Mouse (Mus musculus) lung, embryonic 15.5 days (tissue): Measurements from ENCODE around the gene Rnf213. TPM values are rescaled to one million over a fixed set of nuclear protein-coding genes. Genes with fewer than 3 reads are reported as not detected.

Experiments used
- ATAC-seq: fragments of 200-750 bp; cut with Nextera tagmentation; 2 replicates; pipeline ENCODE4 v1.8.0; 2017; ENCODE audit warnings: moderate number of reproducible peaks, borderline replicate concordance; ENCODE audit not compliant: low FRiP score, low TSS enrichment; ENCODE audit errors: extremely low read depth
- H3K27ac ChIP-seq: fragments of 300-500 bp; sonication (generic); 2 replicates; pipeline ENCODE4 v1.5.1; 2015; ENCODE audit warnings: moderate library complexity, mild to moderate bottlenecking, inconsistent platforms
- H3K27me3 ChIP-seq: fragments of 300-500 bp; sonication (generic); 2 replicates; pipeline ENCODE4 v1.6.1; 2015; ENCODE audit warnings: inconsistent platforms
- H3K36me3 ChIP-seq: fragments of 300-500 bp; sonication (generic); 2 replicates; pipeline ENCODE4 v1.6.1; 2015; ENCODE audit warnings: inconsistent platforms
- H3K4me1 ChIP-seq: fragments of 300-500 bp; sonication (generic); 2 replicates; pipeline ENCODE4 v1.6.1; 2015; ENCODE audit warnings: inconsistent platforms
- H3K4me2 ChIP-seq: fragments of 300-500 bp; sonication (generic); 2 replicates; pipeline ENCODE4 v1.6.1; 2015; ENCODE audit warnings: inconsistent platforms, mild to moderate bottlenecking, moderate library complexity
- H3K4me3 ChIP-seq: fragments of 300-500 bp; sonication (generic); 2 replicates; pipeline ENCODE4 v1.5.1; 2015; ENCODE audit warnings: mild to moderate bottlenecking, inconsistent platforms
- H3K9ac ChIP-seq: fragments of 300-500 bp; sonication (generic); 2 replicates; pipeline ENCODE4 v1.6.1; 2015; ENCODE audit warnings: inconsistent platforms
- H3K9me3 ChIP-seq: fragments of 300-500 bp; sonication (generic); 2 replicates; pipeline ENCODE4 v1.6.1; 2016; ENCODE audit warnings: inconsistent platforms
- WGBS: fragments of 180-500 bp; shearing (Covaris S2); methylation state at CpG from one replicate; pipeline ENCODE4 v1.1.7; 2015; 5-methylcytosine and 5-hydroxymethylcytosine counted together
- microRNA counts: library from miRNA; unstranded; fragments of <30 nt; microRNA quantifications from one replicate; lab custom pipeline; 2016
- microRNA-seq: library from miRNA; unstranded; fragments of <30 nt; microRNA quantifications from one replicate; pipeline ENCODE4, GENCODE M21; 2016
- polyA plus RNA-seq: library from polyadenylated mRNA; unstranded; fragments of >200 nt; fragmentation: Nextera tagmentation; extraction: Ambion mirVana; gene quantifications from 2 replicates; pipeline ENCODE4 v1.2.1, GENCODE M21; 2015

Gene Rnf213
- polyA plus RNA-seq, 1 experiment from 2014 or later: 7.6 TPM

DNA sequence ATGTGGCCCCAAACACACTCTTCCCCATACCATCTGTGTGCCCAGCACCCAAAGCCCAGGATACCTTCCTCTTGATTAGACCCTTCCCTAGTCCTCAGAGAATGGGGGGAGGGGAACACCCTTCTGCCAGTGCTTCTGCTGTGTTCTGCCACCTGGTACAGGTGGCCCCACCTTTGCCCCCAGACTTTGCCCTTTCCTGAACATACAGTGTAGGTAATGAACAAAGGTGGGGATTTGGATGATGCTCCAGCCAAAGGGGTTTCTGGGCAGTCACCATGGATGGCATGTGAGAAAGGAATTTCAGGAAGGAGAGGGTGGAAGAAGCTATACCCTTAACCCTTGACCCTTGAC lies 127.8 kb downstream of the Rnf213 start:
- no peaks in the 10 kb centered on the region for H3K9me3 ChIP-seq
- no peaks in the 10 kb centered on the region for H3K36me3 ChIP-seq
- no peak overlapping the region for H3K4me2 ChIP-seq
- peaks cover 10% of the 10 kb centered on the region for H3K4me1 ChIP-seq
- no peak for ATAC-seq
- H3K27ac ChIP-seq: no peak overlapping the region
- no peak overlapping the region for H3K4me3 ChIP-seq
- peaks cover 7% of the 10 kb centered on the region; the same call in 1 of the 2 replicates for H3K27me3 ChIP-seq
- H3K9ac ChIP-seq: no peak overlapping the region

DNA sequence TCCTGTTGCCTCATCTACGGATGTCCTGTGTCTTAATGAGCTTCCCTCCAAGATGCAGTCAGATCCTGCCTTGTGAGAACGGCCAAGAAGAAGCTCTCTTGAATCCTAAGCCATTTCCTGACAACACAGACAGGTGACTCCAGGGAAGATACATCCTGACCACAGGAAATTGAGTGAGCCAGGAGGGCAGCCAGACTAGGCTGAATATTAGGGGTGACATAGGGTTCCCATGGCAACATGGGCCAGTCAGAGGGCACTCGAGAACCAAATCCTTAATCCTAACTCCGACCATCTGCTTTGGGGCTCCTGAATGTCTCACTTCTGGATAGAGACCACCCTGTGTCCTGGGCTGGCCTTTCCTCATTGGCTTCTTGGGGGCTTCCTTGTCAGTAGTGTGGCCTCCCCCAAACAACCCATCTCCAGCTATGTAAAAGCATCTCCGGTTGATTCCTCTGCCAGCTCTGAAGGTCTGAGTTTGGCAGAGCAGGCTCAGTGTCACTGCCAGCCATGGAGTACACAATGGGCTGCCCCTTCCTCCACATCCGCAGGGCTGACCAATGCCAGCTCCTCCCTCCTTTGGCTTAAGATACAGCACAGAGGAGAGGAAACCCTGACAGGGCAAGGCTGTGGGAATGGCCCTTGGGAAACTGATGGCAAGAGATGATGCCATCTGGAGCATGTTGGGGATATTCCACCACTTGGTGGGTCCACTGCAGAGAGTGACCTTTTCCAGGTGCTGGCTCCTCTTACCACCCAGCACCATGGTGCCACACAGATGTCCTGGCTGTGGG lies 129.2 kb downstream of the Rnf213 start:
- no peak overlapping the region for H3K4me2 ChIP-seq
- H3K27ac ChIP-seq: peak overlapping the region; percentile 56; the same call in 1 of the 2 replicates
- H3K27me3 ChIP-seq: no peaks in the 10 kb centered on the region
- H3K4me1 ChIP-seq: peaks cover 10% of the 10 kb centered on the region
- H3K4me3 ChIP-seq: no peak overlapping the region
- H3K36me3 ChIP-seq: no peaks in the 10 kb centered on the region
- H3K9ac ChIP-seq: no peak overlapping the region
- ATAC-seq: no peak
- WGBS: 75% methylated on average over 6 of the region's 6 CpGs
- no peaks in the 10 kb centered on the region for H3K9me3 ChIP-seq

DNA sequence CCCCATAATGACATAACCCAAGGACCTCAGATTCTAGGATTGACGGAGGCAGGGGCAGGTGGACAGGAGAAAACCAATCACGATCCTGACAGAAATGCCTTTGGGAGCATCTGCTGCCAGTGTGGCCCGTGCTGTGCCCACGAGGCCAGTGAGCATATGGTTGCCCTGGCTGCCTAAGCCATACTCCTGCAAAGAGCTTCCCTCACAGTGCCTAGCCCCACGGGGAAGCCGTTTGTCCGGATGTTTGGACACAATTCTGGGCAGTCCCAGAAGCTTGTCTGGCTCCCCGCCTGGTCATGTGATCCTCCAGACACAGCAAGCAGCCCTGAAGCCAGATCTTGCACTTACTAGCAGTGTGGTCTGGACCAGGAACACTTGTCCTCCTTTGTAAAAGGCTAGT lies 129.9 kb downstream of the Rnf213 start:
- Histone ChIP-seq H3K4me3 (no peak overlapping the region), H3K9me3 (no peaks in the 10 kb centered on the region), H3K4me2 (no peak overlapping the region), H3K4me1 (peaks cover 10% of the 10 kb centered on the region), H3K36me3 (no peaks in the 10 kb centered on the region), H3K27ac (no peak overlapping the region; the same call in 1 of the 2 replicates), H3K9ac (no peak overlapping the region), H3K27me3 (no peaks in the 10 kb centered on the region)
- ATAC-seq: no peak
- WGBS: 66% methylated on average over 8 of the region's 8 CpGs

DNA sequence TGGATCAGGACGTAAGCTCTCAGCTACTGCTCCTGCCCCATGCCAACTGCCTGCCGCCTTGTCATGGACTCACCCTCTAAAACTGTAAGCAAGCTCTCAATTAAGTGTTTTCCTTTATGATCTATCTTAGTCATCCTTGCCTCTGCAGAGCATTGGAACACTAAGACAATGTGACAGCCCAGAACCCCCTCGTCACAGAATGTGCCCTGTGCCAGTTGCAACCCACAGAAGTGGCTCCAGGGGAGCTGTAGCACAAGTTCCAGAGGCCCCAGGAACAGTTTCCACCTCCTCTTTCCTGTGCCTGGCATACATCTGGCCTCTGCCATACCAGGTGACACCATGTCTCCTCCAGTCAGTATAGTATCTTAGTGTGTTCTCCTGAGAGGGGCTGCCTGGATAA lies 130.5 kb downstream of the Rnf213 start:
- Histone ChIP-seq H3K27ac (no peak overlapping the region), H3K4me2 (no peak overlapping the region), H3K4me3 (no peak overlapping the region), H3K9me3 (no peaks in the 10 kb centered on the region), H3K4me1 (peaks cover 10% of the 10 kb centered on the region), H3K27me3 (no peaks in the 10 kb centered on the region), H3K9ac (no peak overlapping the region), H3K36me3 (no peaks in the 10 kb centered on the region)
- ATAC-seq: no peak
- 63% methylated on average over 3 of the region's 3 CpGs for WGBS

DNA sequence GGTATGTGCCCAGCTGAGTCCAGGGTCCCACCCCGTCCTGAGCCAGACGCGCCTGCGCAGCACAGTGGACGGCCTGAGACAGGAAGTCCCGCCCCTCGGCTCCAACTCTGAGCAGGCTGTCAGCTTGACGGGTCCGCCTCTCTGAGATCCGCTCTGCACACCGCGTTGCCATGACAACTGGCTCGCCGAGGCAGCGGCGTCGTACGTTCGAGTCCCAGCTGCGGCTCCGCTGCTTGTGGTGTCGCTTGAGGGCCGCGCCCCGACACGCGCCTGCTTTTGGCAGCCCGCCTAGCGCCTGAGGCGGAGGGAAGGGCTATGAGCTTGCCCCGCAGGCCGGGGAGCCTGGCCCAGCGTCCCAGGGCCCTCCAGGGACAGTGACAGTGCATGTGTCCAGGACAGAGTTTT lies 131.6 kb downstream of the Rnf213 start:
- ATAC-seq: peak; percentile 90
- under 1% methylated on average over 33 of the region's 33 CpGs for WGBS
- Histone ChIP-seq H3K27me3 (no peaks in the 10 kb centered on the region), H3K4me3 (peak overlapping the region; percentile 47), H3K4me2 (peak overlapping the region; percentile 77), H3K36me3 (no peaks in the 10 kb centered on the region), H3K27ac (no peak overlapping the region), H3K4me1 (peaks cover 10% of the 10 kb centered on the region), H3K9me3 (no peaks in the 10 kb centered on the region), H3K9ac (peak overlapping the region; percentile 56; the same call in 1 of the 2 replicates)

DNA sequence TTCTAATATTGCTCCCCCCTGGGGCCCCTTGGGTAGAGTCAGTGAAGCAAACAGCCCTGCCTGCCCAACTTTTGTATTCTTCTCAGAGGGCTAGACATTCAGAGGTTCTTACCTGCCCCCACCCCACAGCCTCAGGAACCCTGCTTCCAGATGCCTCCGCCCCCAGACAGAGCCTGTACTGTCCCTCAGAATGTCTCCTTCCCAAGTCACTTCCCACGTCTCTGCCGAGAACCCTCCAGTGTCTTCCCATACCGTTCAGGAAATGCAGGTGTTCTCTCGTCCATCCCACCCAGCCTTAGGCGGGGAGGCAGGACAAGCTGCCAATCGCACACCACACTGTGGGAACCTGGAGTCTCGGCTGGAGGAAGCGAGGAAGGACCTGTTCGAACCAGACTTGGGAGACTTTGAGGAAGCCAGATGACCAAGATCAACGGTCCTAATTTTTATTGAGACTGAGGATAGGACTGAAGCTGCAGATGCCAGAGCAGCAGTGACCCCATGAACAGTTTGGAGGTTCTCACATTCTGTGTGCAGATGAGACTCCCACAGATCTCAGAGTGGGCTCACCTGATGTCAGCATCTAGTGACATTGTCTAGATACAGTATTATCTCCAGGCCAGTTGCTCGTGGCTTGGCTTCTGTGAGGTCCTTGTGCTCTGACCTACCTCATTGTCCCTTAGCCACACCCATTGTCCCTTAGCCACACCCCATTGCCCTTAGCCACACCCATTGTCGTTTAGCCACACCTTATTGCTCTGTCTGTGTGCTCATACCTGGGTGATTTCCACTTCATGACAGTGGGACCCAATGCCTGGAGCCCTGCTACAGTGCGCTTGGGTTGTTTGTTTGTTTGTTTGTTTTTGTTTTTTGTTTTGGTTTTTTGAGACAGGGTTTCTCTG lies 133.4 kb downstream of the Rnf213 start:
- Histone ChIP-seq H3K36me3 (no peaks in the 10 kb centered on the region), H3K4me1 (peaks cover 10% of the 10 kb centered on the region), H3K27ac (no peak overlapping the region), H3K4me2 (no peak overlapping the region), H3K4me3 (no peak overlapping the region), H3K27me3 (no peaks in the 10 kb centered on the region), H3K9me3 (no peaks in the 10 kb centered on the region), H3K9ac (no peak overlapping the region)
- ATAC-seq: no peak
- 77% methylated on average over 14 of the region's 14 CpGs for WGBS

DNA sequence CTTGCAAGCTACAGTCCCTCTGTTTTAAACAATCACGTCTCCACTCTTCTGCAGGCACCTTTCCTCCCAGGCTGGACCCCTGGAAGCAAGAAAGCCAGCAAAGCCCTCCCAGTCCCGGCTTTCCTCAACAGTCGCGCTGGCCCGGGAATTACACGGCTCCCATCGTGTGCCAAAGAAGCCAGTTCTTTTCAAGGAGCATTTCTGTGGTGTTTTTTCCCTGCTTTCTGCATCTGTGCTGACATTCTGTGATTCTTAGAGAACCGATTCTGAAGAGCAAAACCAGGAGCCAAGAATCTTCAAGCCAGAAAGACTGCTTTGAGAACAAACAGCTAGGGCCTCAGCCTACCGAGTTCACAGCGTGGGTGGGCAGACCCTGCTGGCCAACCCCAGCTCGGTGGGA lies 136.0 kb downstream of the Rnf213 start:
- no peak for ATAC-seq
- peaks cover 3% of the 10 kb centered on the region for H3K4me1 ChIP-seq
- 51% methylated on average over 11 of the region's 11 CpGs for WGBS
- no peaks in the 10 kb centered on the region; the same call in 1 of the 2 replicates for H3K27me3 ChIP-seq
- H3K9ac ChIP-seq: no peak overlapping the region
- no peak overlapping the region for H3K27ac ChIP-seq
- H3K4me2 ChIP-seq: no peak overlapping the region
- no peaks in the 10 kb centered on the region for H3K9me3 ChIP-seq
- no peaks in the 10 kb centered on the region for H3K36me3 ChIP-seq
- H3K4me3 ChIP-seq: no peak overlapping the region

DNA sequence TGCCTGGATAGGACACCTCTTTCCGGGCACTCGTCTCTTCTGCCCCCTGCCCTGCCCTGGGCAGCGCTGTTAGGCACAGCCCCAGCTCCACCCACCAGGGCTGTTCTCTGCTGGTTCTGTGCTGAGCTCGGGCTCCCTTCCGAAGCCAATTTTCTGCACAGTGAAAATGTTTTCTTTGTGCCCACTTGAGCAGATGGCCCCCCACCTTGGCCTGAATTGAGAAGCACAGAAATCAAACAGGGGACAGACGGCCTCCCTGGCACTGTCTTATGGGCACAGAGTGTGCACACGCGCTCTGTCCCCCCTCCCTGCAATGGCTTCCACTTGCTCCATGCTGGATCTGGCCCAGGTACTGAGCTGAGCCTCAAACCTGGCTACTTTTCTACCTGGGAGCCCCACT lies 139.6 kb downstream of the Rnf213 start:
- no peak overlapping the region for H3K27ac ChIP-seq
- no peak overlapping the region for H3K9ac ChIP-seq
- no peak overlapping the region for H3K4me3 ChIP-seq
- H3K36me3 ChIP-seq: no peaks in the 10 kb centered on the region
- no peak for ATAC-seq
- H3K9me3 ChIP-seq: no peaks in the 10 kb centered on the region
- no peaks in the 10 kb centered on the region for H3K4me1 ChIP-seq
- H3K27me3 ChIP-seq: no peaks in the 10 kb centered on the region; the same call in 1 of the 2 replicates
- no peak overlapping the region for H3K4me2 ChIP-seq
- WGBS: 66% methylated on average over 8 of the region's 8 CpGs

DNA sequence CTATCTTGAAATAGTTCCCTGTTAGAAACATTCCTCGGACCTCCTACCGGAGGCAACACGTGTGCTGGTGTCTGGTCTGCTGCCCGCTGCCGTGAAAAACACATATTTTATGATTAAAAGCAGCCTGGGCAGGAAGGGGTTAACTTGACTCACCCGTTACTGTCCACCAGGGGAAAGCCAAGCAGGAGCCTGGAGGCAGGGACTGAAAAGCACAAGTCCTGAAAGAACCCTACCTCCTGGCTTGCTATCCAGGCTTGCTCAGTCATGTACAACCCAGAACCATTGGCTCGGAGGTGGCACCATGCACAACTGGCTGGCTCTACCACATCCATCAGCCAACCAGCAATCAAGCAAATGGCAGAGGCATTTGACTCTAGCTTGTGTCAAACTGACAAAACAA lies 140.8 kb downstream of the Rnf213 start:
- H3K4me3 ChIP-seq: no peak overlapping the region
- H3K4me2 ChIP-seq: no peak overlapping the region
- no peak overlapping the region for H3K9ac ChIP-seq
- H3K27ac ChIP-seq: no peak overlapping the region
- H3K4me1 ChIP-seq: no peaks in the 10 kb centered on the region
- no peaks in the 10 kb centered on the region; the same call in 1 of the 2 replicates for H3K27me3 ChIP-seq
- WGBS: 64% methylated on average over 7 of the region's 7 CpGs
- H3K36me3 ChIP-seq: no peaks in the 10 kb centered on the region
- no peak for ATAC-seq
- H3K9me3 ChIP-seq: no peaks in the 10 kb centered on the region

MicroRNAs within 50 kb of the gene (microRNA counts, 519-probe panel; counts per million panel counts)
- 19.7 counts per million for microRNA mmu-miR-1932 (lab: Ali Mortazavi, UCI)

Small RNAs within 50 kb of the gene (microRNA-seq; reads per million reads assigned to microRNA genes)
- not detected for gene Mir1932

Other genes with a start within 250 kb of the Rnf213 start
- 19.9 and 20.9 TPM in 2 replicates for gene Tbc1d16, start 164.6 kb upstream of the Rnf213 start, polyA plus RNA-seq
- 4.9 and 5.7 TPM in 2 replicates for gene Ccdc40, start 164.5 kb upstream of the Rnf213 start, polyA plus RNA-seq
- gene Gaa, start 125.2 kb upstream of the Rnf213 start, polyA plus RNA-seq: 61.5 and 66.1 TPM in 2 replicates
- gene Eif4a3, start 93.0 kb upstream of the Rnf213 start, polyA plus RNA-seq: 369 and 387 TPM in 2 replicates
- gene Card14, start 85.3 kb upstream of the Rnf213 start, polyA plus RNA-seq: 0.05 and 0.09 TPM in 2 replicates
- 7.6 and 8.7 TPM in 2 replicates for gene Sgsh, start 37.6 kb upstream of the Rnf213 start, polyA plus RNA-seq
- gene Slc26a11, start 37.5 kb upstream of the Rnf213 start, polyA plus RNA-seq: 9.5 and 12.3 TPM in 2 replicates
- gene Endov, start 98.2 kb downstream of the Rnf213 start, polyA plus RNA-seq: 17.2 and 17.4 TPM in 2 replicates
- gene Nptx1, start 154.7 kb downstream of the Rnf213 start, polyA plus RNA-seq: 1.7 TPM in 2 replicates
- 8.5 and 9.7 TPM in 2 replicates for gene Rptor, start 209.8 kb downstream of the Rnf213 start, polyA plus RNA-seq